In genomic region chr2:27676478-27677325, GRCm38 (mm10) we compare ENCODE assay signal across 8 mouse cellular contexts. TPM values are rescaled to one million over a fixed set of nuclear protein-coding genes. Genes with fewer than 3 reads are reported as not detected.
DNase-seq lines count a peak whose midpoint lies in the region; ATAC-seq and TF ChIP-seq lines count a peak whose summit lies in the region.

No protein-coding gene starts in this region.

- peak overlapping the region; percentile 89 for H3K4me2 ChIP-seq in embryonic facial prominence, embryonic 11.5 days (ENCODE audit: low read depth, low read length)
- peak overlapping the region; percentile 99 for H3K4me2 ChIP-seq in heart, embryonic 14.5 days (ENCODE audit: low read length)
- H3K4me2 ChIP-seq in kidney, postnatal 0 days (ENCODE audit: low read length) = peak overlapping the region; percentile 97

- H3K4me3 ChIP-seq in embryonic facial prominence, embryonic 11.5 days (ENCODE audit: low read depth, low read length) = peak overlapping the region; percentile 89
- peak overlapping the region; percentile 78 to 92 for H3K4me3 ChIP-seq in heart, embryonic 14.5 days (ENCODE audit: control insufficient read depth in 1 of 2, insufficient read depth in 1 of 2, low read depth in 1 of 2, low read length in 2 of 2)
- peak overlapping the region; percentile 93 for H3K4me3 ChIP-seq in kidney, postnatal 0 days (replicated peaks; ENCODE audit: low read depth, low read length)
- H3K4me3 ChIP-seq in lung, adult 2 months (replicated peaks; ENCODE audit: extremely low read depth, low read depth, low read length) = peak overlapping the region; percentile 73

- peaks cover 19% of the 10 kb centered on the region for H3K4me1 ChIP-seq in embryonic facial prominence, embryonic 11.5 days (ENCODE audit: control insufficient read depth, insufficient read depth, low read length)
- peaks cover 41 to 51% of the 10 kb centered on the region in 2 experiments for H3K4me1 ChIP-seq in heart, embryonic 14.5 days (ENCODE audit: control insufficient read depth in 2 of 2, insufficient read depth in 2 of 2, low read length in 2 of 2)
- peaks cover 39% of the 10 kb centered on the region for H3K4me1 ChIP-seq in kidney, postnatal 0 days (replicated peaks; ENCODE audit: insufficient read depth, low read length)
- peaks cover 24% of the 10 kb centered on the region for H3K4me1 ChIP-seq in lung, adult 2 months (ENCODE audit: control insufficient read depth, insufficient read depth, low read length)

- TF ChIP-seq POLR2A in lung, adult 2 months (IDR thresholded peaks at IDR 0.05; ENCODE audit: borderline replicate concordance, extremely low read depth, low read depth, low read length) = no peak

- WGBS in embryonic facial prominence, embryonic 11.5 days = 0% methylated on average over 46 of the region's 106 CpGs
- 1% methylated on average over 69 of the region's 106 CpGs for WGBS in heart, embryonic 14.5 days
- WGBS in kidney, postnatal 0 days = under 1% methylated on average over 63 of the region's 106 CpGs
- WGBS in lung, adult 2 months = 8% methylated on average over 77 of the region's 106 CpGs

- H3K9me3 ChIP-seq in embryonic facial prominence, embryonic 11.5 days (replicated peaks; ENCODE audit: control insufficient read depth, low read length) = no peaks in the 10 kb centered on the region
- H3K9me3 ChIP-seq in heart, embryonic 14.5 days (ENCODE audit: control insufficient read depth, low read length) = no peaks in the 10 kb centered on the region
- no peaks in the 10 kb centered on the region for H3K9me3 ChIP-seq in kidney, postnatal 0 days (replicated peaks; ENCODE audit: low read length)

- peak; percentile 26 to 30 for DNase-seq in B cell, adult 2 months
- peak; percentile 72 to 81 for DNase-seq in adrenal gland, adult 18-20 months (ENCODE audit: low spot score in 2 of 2)
- peak; percentile 73 for DNase-seq in embryonic facial prominence, embryonic 11.5 days (ENCODE audit: low spot score)
- peak; percentile 68 for DNase-seq in kidney, postnatal 0 days (ENCODE audit: low spot score)
- DNase-seq in lung, adult 2 months = peak; percentile 74
- DNase-seq in ovary, adult 18-20 months (ENCODE audit: low spot score) = peak; percentile 70
- DNase-seq in thymus, postnatal 36 days = peak; percentile 50 to 64

- H3K27me3 ChIP-seq in embryonic facial prominence, embryonic 11.5 days (ENCODE audit: control insufficient read depth, insufficient read depth, low read length) = no peaks in the 10 kb centered on the region
- no peaks in the 10 kb centered on the region for H3K27me3 ChIP-seq in heart, embryonic 14.5 days (ENCODE audit: control insufficient read depth, insufficient read depth, low read length)
- no peaks in the 10 kb centered on the region for H3K27me3 ChIP-seq in kidney, postnatal 0 days (ENCODE audit: insufficient read depth, low read length)

- TF ChIP-seq CTCF in kidney, postnatal 0 days (IDR thresholded peaks at IDR 0.05; ENCODE audit: low read depth) = no peak
- TF ChIP-seq CTCF in lung, adult 2 months (IDR thresholded peaks at IDR 0.05; ENCODE audit: insufficient read depth, low read length) = no peak

- H3K27ac ChIP-seq in embryonic facial prominence, embryonic 11.5 days (replicated peaks; ENCODE audit: low read depth, low read length) = peak overlapping the region; percentile 95
- peak overlapping the region; percentile 85 to 97 for H3K27ac ChIP-seq in heart, embryonic 14.5 days (replicated peaks in 1 of 2; ENCODE audit: control insufficient read depth in 1 of 2, insufficient read depth in 1 of 2, low read depth in 2 of 2, low read length in 2 of 2)
- H3K27ac ChIP-seq in kidney, postnatal 0 days = peak overlapping the region; percentile 97

- peak overlapping the region; percentile 95 for H3K9ac ChIP-seq in embryonic facial prominence, embryonic 11.5 days (replicated peaks; ENCODE audit: low read length)
- H3K9ac ChIP-seq in heart, embryonic 14.5 days (ENCODE audit: low read length) = peak overlapping the region; percentile 99
- H3K9ac ChIP-seq in kidney, postnatal 0 days (ENCODE audit: low read depth, low read length) = peak overlapping the region; percentile 97

- no peaks in the 10 kb centered on the region for H3K36me3 ChIP-seq in embryonic facial prominence, embryonic 11.5 days (replicated peaks; ENCODE audit: control insufficient read depth, insufficient read depth, low read depth, low read length)
- H3K36me3 ChIP-seq in heart, embryonic 14.5 days (ENCODE audit: control insufficient read depth, insufficient read depth, low read length) = no peaks in the 10 kb centered on the region
- H3K36me3 ChIP-seq in kidney, postnatal 0 days (ENCODE audit: insufficient read depth, low read length) = no peaks in the 10 kb centered on the region

- ATAC-seq in embryonic facial prominence, embryonic 11.5 days (replicated peaks; ENCODE audit: insufficient number of reproducible peaks, low FRiP score, low TSS enrichment, low read depth) = peak; percentile 31; the same call in 1 of the 2 replicates
- ATAC-seq in heart, embryonic 14.5 days (ENCODE audit: insufficient number of reproducible peaks, insufficient read depth, low FRiP score, low read depth) = peak; percentile 28; the same call in 1 of the 2 replicates
- peak; percentile 38 for ATAC-seq in kidney, postnatal 0 days (replicated peaks; ENCODE audit: low FRiP score, low read depth)

RNA-seq across cellular contexts. Expression of gene Rxra, which starts 0.5 kb away (rescaled TPM):
- total RNA-seq in adrenal gland, adult 18-20 months (2021) = 10 to 100 TPM; 52.1 to 52.6 TPM
- polyA plus RNA-seq in embryonic facial prominence, embryonic 11.5 days (2014; fragmentation: Nextera tagmentation; extraction: Ambion mirVana) = 7.6 and 9.7 TPM in 2 replicates
- 5.2 and 5.7 TPM in 2 replicates for polyA plus RNA-seq in heart, embryonic 14.5 days (2014; fragmentation: Nextera tagmentation; extraction: Ambion mirVana)
- 9.4 and 9.6 TPM in 2 replicates for polyA plus RNA-seq in kidney, postnatal 0 days (2015; fragmentation: Nextera tagmentation; extraction: Ambion mirVana)
- 71.3 and 81.8 TPM in 2 replicates for polyA plus RNA-seq in lung, adult 2 months (2012; rRNA removed)

Comparison
In these comparisons a context has a peak if more than half of its experiments do, and no peak if none do; other contexts are left out.
1. Peak in every context shown above with its lines: DNase-seq, ATAC-seq, H3K4me3 ChIP-seq and H3K27ac ChIP-seq.